Mouse (Mus musculus) hindbrain, embryonic 14.5 days (tissue): Measurements from ENCODE around the gene Kpna4. TPM values are rescaled to one million over a fixed set of nuclear protein-coding genes. Genes with fewer than 3 reads are reported as not detected.

Experiments
- ATAC-seq: fragments of 200-750 bp; cut with Nextera tagmentation; 2 replicates; pipeline ENCODE4 v1.8.0; 2017; ENCODE audit warnings: moderate number of reproducible peaks, mild to moderate bottlenecking, moderate TSS enrichment, moderate library complexity; ENCODE audit not compliant: low FRiP score
- DNase-seq: peaks from one replicate; pipeline ENCODE4 v3.0.0-alpha.2; 2015; ENCODE audit warnings: low spot score
- H3K27ac ChIP-seq: fragments of 300-500 bp; sonication (generic); 2 replicates; pipeline ENCODE4 v1.5.1; 2014; ENCODE audit warnings: mild to moderate bottlenecking, moderate library complexity
- H3K27me3 ChIP-seq: fragments of 300-500 bp; sonication (generic); 2 replicates; pipeline ENCODE4 v1.6.1; 2014; ENCODE audit warnings: mild to moderate bottlenecking, low read length, mixed read lengths; ENCODE audit not compliant: control insufficient read depth, insufficient read depth
- H3K36me3 ChIP-seq: fragments of 300-500 bp; sonication (generic); replicated peaks from 2 replicates; pipeline ENCODE4 v1.6.1; 2014; ENCODE audit not compliant: control insufficient read depth, insufficient read depth
- H3K4me1 ChIP-seq: fragments of 300-500 bp; sonication (generic); replicated peaks from 2 replicates; pipeline ENCODE4 v1.6.1; 2014; ENCODE audit warnings: antibody characterized with exemption, low read length, mixed read lengths; ENCODE audit not compliant: control insufficient read depth, insufficient read depth
- H3K4me2 ChIP-seq: fragments of 300-500 bp; sonication (generic); replicated peaks from 2 replicates; pipeline ENCODE4 v1.6.1; 2014; ENCODE audit warnings: mild to moderate bottlenecking, moderate library complexity
- H3K4me3 ChIP-seq: fragments of 300-500 bp; sonication (generic); replicated peaks from 2 replicates; pipeline ENCODE4 v1.5.1; 2014; ENCODE audit warnings: mild to moderate bottlenecking, low read length
- H3K9ac ChIP-seq: fragments of 300-500 bp; sonication (generic); 2 replicates; pipeline ENCODE4 v1.6.1; 2014
- H3K9me3 ChIP-seq: fragments of 300-500 bp; sonication (generic); 2 replicates; pipeline ENCODE4 v1.6.1; 2016; ENCODE audit warnings: low read length; ENCODE audit not compliant: control insufficient read depth
- WGBS: fragments of 180-500 bp; shearing (Covaris S2); extraction: QIAGEN DNeasy Blood & Tissue Kit; methylation state at CpG from one replicate; pipeline ENCODE4 v1.1.7; 2014; 5-methylcytosine and 5-hydroxymethylcytosine counted together
- polyA plus RNA-seq: library from polyadenylated mRNA; unstranded; fragments of >200 nt; fragmentation: Nextera tagmentation; extraction: Ambion mirVana; gene quantifications from 2 replicates; pipeline ENCODE4 v1.2.1, GENCODE M21; 2014

Gene Kpna4
- polyA plus RNA-seq, 1 experiment from 2014 or later: 40.9 TPM

GRCm38 (mm10) chr3:69055871-69056270, 71.0 kb downstream of the Kpna4 start:
- H3K4me3 ChIP-seq: no peak overlapping the region
- H3K9me3 ChIP-seq: no peaks in the 10 kb centered on the region
- H3K27ac ChIP-seq: no peak overlapping the region
- H3K4me1 ChIP-seq: no peaks in the 10 kb centered on the region
- H3K4me2 ChIP-seq: no peak overlapping the region
- no peaks in the 10 kb centered on the region for H3K27me3 ChIP-seq
- ATAC-seq (no peak), DNase-seq (no peak)
- WGBS: 93% methylated on average over 3 of the region's 3 CpGs
- H3K9ac ChIP-seq: no peak overlapping the region
- no peaks in the 10 kb centered on the region for H3K36me3 ChIP-seq

- H3K36me3 ChIP-seq: no peaks in the 10 kb centered on the region
- WGBS: 90% methylated on average over 7 of the region's 7 CpGs
- no peaks in the 10 kb centered on the region for H3K27me3 ChIP-seq
- DNase-seq: no peak
- H3K27ac ChIP-seq: no peak overlapping the region
- ATAC-seq: no peak
- H3K4me3 ChIP-seq: no peak overlapping the region
- no peaks in the 10 kb centered on the region for H3K4me1 ChIP-seq
- H3K4me2 ChIP-seq: no peak overlapping the region
- no peak overlapping the region for H3K9ac ChIP-seq
- no peaks in the 10 kb centered on the region for H3K9me3 ChIP-seq
These were observed 72.0 kb downstream of the Kpna4 start for GRCm38 (mm10) chr3:69054760-69055432.

GRCm38 (mm10) chr3:69051894-69052293, 75.0 kb downstream of the Kpna4 start:
- Histone ChIP-seq H3K36me3 (no peaks in the 10 kb centered on the region), H3K4me1 (no peaks in the 10 kb centered on the region), H3K27me3 (no peaks in the 10 kb centered on the region), H3K4me3 (no peak overlapping the region), H3K4me2 (no peak overlapping the region), H3K9me3 (no peaks in the 10 kb centered on the region), H3K9ac (no peak overlapping the region), H3K27ac (no peak overlapping the region)
- DNase-seq (no peak), ATAC-seq (no peak)
- WGBS: 93% methylated on average over 11 of the region's 11 CpGs

- H3K4me2 ChIP-seq: no peak overlapping the region
- 65% methylated on average over 6 of the region's 6 CpGs for WGBS
- H3K27me3 ChIP-seq: no peaks in the 10 kb centered on the region
- ATAC-seq (no peak), DNase-seq (no peak)
- no peak overlapping the region for H3K27ac ChIP-seq
- no peaks in the 10 kb centered on the region for H3K9me3 ChIP-seq
- H3K4me1 ChIP-seq: no peaks in the 10 kb centered on the region
- H3K9ac ChIP-seq: no peak overlapping the region
- no peaks in the 10 kb centered on the region for H3K36me3 ChIP-seq
- no peak overlapping the region for H3K4me3 ChIP-seq
These were observed 77.9 kb downstream of the Kpna4 start for GRCm38 (mm10) chr3:69049011-69049410.

DNA sequence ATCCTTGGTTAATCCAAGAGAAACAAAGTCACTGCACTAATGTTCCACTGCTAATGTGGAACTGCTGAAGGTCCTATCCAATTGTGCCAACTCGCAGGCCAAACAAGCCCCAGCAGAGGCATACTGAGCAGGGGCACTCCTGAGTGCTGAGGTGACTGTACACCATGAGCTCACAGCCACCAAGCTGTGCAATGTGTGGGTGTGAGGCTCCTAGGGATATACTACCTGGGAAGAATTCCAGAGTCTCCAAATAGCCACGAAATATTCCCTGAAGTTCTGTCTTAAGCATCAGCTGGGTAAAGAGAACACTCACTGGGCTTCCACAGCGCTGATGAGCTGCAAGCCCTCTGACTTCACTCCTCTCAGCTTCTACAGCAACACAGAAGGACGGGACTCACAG, 79.2 kb downstream of the Kpna4 start:
- H3K9ac ChIP-seq: no peak overlapping the region
- 85% methylated on average over 4 of the region's 4 CpGs for WGBS
- DNase-seq: no peak
- H3K27ac ChIP-seq: no peak overlapping the region
- no peak overlapping the region for H3K4me2 ChIP-seq
- peaks cover 9% of the 10 kb centered on the region; the same call in 1 of the 2 replicates for H3K4me1 ChIP-seq
- no peak overlapping the region for H3K4me3 ChIP-seq
- no peaks in the 10 kb centered on the region for H3K27me3 ChIP-seq
- H3K36me3 ChIP-seq: no peaks in the 10 kb centered on the region; the same call in 1 of the 2 replicates
- ATAC-seq: no peak
- H3K9me3 ChIP-seq: no peaks in the 10 kb centered on the region

DNA sequence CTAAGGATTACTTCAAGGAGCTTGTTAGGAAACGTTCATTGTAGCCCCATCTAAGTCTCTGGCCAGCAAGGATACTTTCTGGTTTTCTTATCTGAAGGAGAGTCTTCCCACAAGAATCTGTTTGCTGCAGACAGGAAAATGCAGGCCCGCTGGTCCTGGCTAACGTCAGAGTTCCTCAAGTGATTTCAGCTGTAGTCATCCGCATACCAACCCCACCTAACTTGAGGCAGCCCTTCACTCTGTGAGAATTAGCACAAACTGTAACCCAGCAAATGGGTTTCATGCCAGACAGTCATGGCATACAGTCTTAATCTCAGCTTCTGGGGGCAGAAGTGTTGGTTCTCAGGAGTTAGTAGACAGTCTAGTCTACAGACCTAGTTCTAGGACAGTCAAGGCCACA, 80.4 kb downstream of the Kpna4 start:
- H3K4me2 ChIP-seq: no peak overlapping the region
- H3K9ac ChIP-seq: no peak overlapping the region
- H3K9me3 ChIP-seq: no peaks in the 10 kb centered on the region
- DNase-seq: no peak
- 82% methylated on average over 4 of the region's 4 CpGs for WGBS
- no peak overlapping the region for H3K4me3 ChIP-seq
- peaks cover 9% of the 10 kb centered on the region; the same call in 1 of the 2 replicates for H3K4me1 ChIP-seq
- no peaks in the 10 kb centered on the region for H3K27me3 ChIP-seq
- H3K36me3 ChIP-seq: peaks cover 4% of the 10 kb centered on the region; the same call in 1 of the 2 replicates
- no peak for ATAC-seq
- no peak overlapping the region for H3K27ac ChIP-seq

DNA sequence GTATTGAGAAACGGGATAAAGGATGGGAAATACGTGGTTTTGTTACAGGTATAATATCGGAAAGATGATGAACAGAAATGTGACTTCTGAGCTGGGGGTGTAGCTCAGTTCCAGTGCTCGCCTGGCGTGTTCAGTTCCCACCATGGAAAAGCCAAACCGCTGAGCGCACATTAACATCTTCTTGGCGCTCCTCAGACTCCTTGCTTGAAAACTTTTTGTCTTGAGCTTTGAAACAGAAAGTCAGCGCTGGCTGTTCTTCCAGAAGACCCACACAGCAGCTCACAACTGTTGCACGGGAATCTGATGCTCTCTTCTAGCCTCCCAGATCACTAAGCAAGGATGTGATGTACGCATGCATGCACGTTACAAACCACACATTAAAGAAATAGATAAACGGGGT, 81.2 kb downstream of the Kpna4 start:
- no peaks in the 10 kb centered on the region for H3K9me3 ChIP-seq
- H3K4me2 ChIP-seq: peak overlapping the region; percentile 87
- H3K27me3 ChIP-seq: no peaks in the 10 kb centered on the region
- no peak overlapping the region for H3K27ac ChIP-seq
- peaks cover 9% of the 10 kb centered on the region; the same call in 1 of the 2 replicates for H3K36me3 ChIP-seq
- DNase-seq (no peak), ATAC-seq (no peak)
- peak overlapping the region; percentile 64 for H3K4me3 ChIP-seq
- peaks cover 16% of the 10 kb centered on the region; the same call in 1 of the 2 replicates for H3K4me1 ChIP-seq
- H3K9ac ChIP-seq: peak overlapping the region; percentile 78
- 20% methylated on average over 13 of the region's 13 CpGs for WGBS

- peaks cover 13% of the 10 kb centered on the region; the same call in 1 of the 2 replicates for H3K36me3 ChIP-seq
- H3K27ac ChIP-seq: peak overlapping the region; percentile 91
- H3K4me2 ChIP-seq: peak overlapping the region; percentile 87
- peak overlapping the region; percentile 64 for H3K4me3 ChIP-seq
- DNase-seq (no peak), ATAC-seq (peak; percentile 11)
- H3K9ac ChIP-seq: peak overlapping the region; percentile 78
- H3K9me3 ChIP-seq: no peaks in the 10 kb centered on the region
- H3K27me3 ChIP-seq: no peaks in the 10 kb centered on the region
- H3K4me1 ChIP-seq: peaks cover 20% of the 10 kb centered on the region; the same call in 1 of the 2 replicates
- 7% methylated on average over 9 of the region's 9 CpGs for WGBS
These were observed 81.6 kb downstream of the Kpna4 start for GRCm38 (mm10) chr3:69045400-69045703.

- peak within 1 kb of the TSS; percentile 91 for H3K27ac ChIP-seq
- peaks cover 20% of the 10 kb centered on the region; the same call in 1 of the 2 replicates for H3K4me1 ChIP-seq
- peaks cover 16% of the 10 kb centered on the region; the same call in 1 of the 2 replicates for H3K36me3 ChIP-seq
- no peaks in the 10 kb centered on the region for H3K9me3 ChIP-seq
- peak within 1 kb of the TSS; percentile 78 for H3K9ac ChIP-seq
- ATAC-seq (peak; percentile 97), DNase-seq (peak; percentile 96)
- H3K4me3 ChIP-seq: peak within 1 kb of the TSS; percentile 64
- 1% methylated on average over 71 of the region's 80 CpGs for WGBS
- H3K4me2 ChIP-seq: peak within 1 kb of the TSS; percentile 87
- no peaks in the 10 kb centered on the region for H3K27me3 ChIP-seq
These were observed 82.1 kb downstream of the Kpna4 start, which contains the start of gene Trim59 for GRCm38 (mm10) chr3:69044645-69045399. TSS of gene Trim59 (minus strand) at chr3:69044755.
